Mouse (Mus musculus): ENCODE data around the gene Gm379. TPM values are rescaled to one million over a fixed set of nuclear protein-coding genes. Genes with fewer than 3 reads are reported as not detected.

Gm379 gene
- not detected for polyA plus RNA-seq (2014; fragmentation: Illumina TruSeq; extraction: RNeasy Lipid Tissue Mini Kit (QIAGEN cat#74804); ENCODE audit: low read depth, low replicate concordance)

DNA sequence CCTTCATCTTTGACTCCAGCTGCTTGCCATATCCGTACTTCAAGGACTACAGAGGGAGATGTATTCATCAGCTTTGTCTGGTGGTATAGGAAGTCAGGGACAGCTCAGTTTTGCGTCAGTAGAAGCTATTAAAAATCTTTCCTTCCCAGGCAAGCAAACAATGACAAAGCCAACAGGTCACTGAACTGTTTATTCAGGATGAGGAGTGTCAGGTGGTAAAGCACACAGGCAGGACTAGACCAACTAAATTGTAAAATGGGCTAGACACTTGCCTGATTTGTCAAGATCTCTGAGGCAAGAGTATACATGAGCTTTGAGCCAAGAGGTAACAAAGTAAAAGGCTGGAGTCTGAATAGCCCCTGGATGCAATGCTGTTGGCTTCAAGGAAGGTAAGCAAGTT lies at the start of gene Gm379:
Gene Gm379 (minus strand): TSS at position 7 of the 400 bp plus-strand sequence.

Other genes starting within 250 kb of the Gm379 start
- gene Brwd3, start 169.5 kb upstream of the Gm379 start, polyA plus RNA-seq (2014; fragmentation: Illumina TruSeq; extraction: RNeasy Lipid Tissue Mini Kit (QIAGEN cat#74804); ENCODE audit: low read depth, low replicate concordance) = 1.8 TPM

Measured in heart, adult 10 weeks (tissue).